Mouse (Mus musculus): ENCODE results near the gene Echs1.
A peak's percentile ranks its signal among the peaks of the same experiment; 100 is the strongest.
"Not testable (repeated sequence)": the region's sequence is repeated elsewhere in the genome, so short reads cannot be mapped to it uniquely, and the experiment has no call there.

Echs1 gene

GRCm38 (mm10) chr7:140116329-140117054, at the start of gene Echs1:
Echs1 (minus strand) TSS chr7:140116476.
- DNase-seq (ENCODE audit: low spot score): peak; percentile 90

- no peak for DNase-seq (ENCODE audit: low spot score)
Measured at GRCm38 (mm10) chr7:140164664-140165063, 48.4 kb upstream of the Echs1 start, which contains the start of gene Olfr522. Olfr522 (minus strand) TSS chr7:140164764.

GRCm38 (mm10) chr7:140160363-140160762, 44.1 kb upstream of the Echs1 start:
- DNase-seq (ENCODE audit: low spot score): no peak

GRCm38 (mm10) chr7:140154218-140154927, 38.1 kb upstream of the Echs1 start, which contains the start of gene Sprn:
Sprn (minus strand) TSS chr7:140154877.
- no peak for DNase-seq (ENCODE audit: low spot score)

GRCm38 (mm10) chr7:140153829-140154217, 37.5 kb upstream of the Echs1 start:
- DNase-seq (ENCODE audit: low spot score): no peak

GRCm38 (mm10) chr7:140153383-140153782, 37.1 kb upstream of the Echs1 start:
- DNase-seq (ENCODE audit: low spot score): no peak

GRCm38 (mm10) chr7:140144550-140144949, 28.3 kb upstream of the Echs1 start:
- DNase-seq (ENCODE audit: low spot score): no peak

- peak; percentile 66 for DNase-seq (ENCODE audit: low spot score)
Measured at GRCm38 (mm10) chr7:140141350-140141749, 25.1 kb upstream of the Echs1 start.

- peak; percentile 28 for DNase-seq (ENCODE audit: low spot score)
Measured at GRCm38 (mm10) chr7:140138021-140138310, 21.7 kb upstream of the Echs1 start.

- peak; percentile 92 for DNase-seq (ENCODE audit: low spot score)
Measured at GRCm38 (mm10) chr7:140137135-140138020, 21.1 kb upstream of the Echs1 start, which contains the start of gene Mtg1. Mtg1 (plus strand) TSS chr7:140137564.

GRCm38 (mm10) chr7:140135106-140135770, 19.0 kb upstream of the Echs1 start:
- no peak for DNase-seq (ENCODE audit: low spot score)

- not testable (repeated sequence) for DNase-seq (ENCODE audit: low spot score)
Measured at GRCm38 (mm10) chr7:140134033-140134432, 17.8 kb upstream of the Echs1 start.

GRCm38 (mm10) chr7:140132184-140132583, 15.9 kb upstream of the Echs1 start:
- not testable (repeated sequence) for DNase-seq (ENCODE audit: low spot score)

- no peak for DNase-seq (ENCODE audit: low spot score)
Measured at GRCm38 (mm10) chr7:140127911-140128310, 11.6 kb upstream of the Echs1 start.

- no peak for DNase-seq (ENCODE audit: low spot score)
Measured at GRCm38 (mm10) chr7:140126934-140127333, 10.7 kb upstream of the Echs1 start.

- no peak for DNase-seq (ENCODE audit: low spot score)
Measured at GRCm38 (mm10) chr7:140126022-140126350, 9.7 kb upstream of the Echs1 start.

- peak; percentile 87 for DNase-seq (ENCODE audit: low spot score)
Measured at GRCm38 (mm10) chr7:140125278-140126021, 9.2 kb upstream of the Echs1 start.

- no peak for DNase-seq (ENCODE audit: low spot score)
Measured at GRCm38 (mm10) chr7:140124382-140124781, 8.1 kb upstream of the Echs1 start.

- no peak for DNase-seq (ENCODE audit: low spot score)
Measured at GRCm38 (mm10) chr7:140122765-140123164, 6.5 kb upstream of the Echs1 start.

GRCm38 (mm10) chr7:140121338-140121910, 5.1 kb upstream of the Echs1 start:
- no peak for DNase-seq (ENCODE audit: low spot score)

GRCm38 (mm10) chr7:140120484-140120883, 4.2 kb upstream of the Echs1 start:
- DNase-seq (ENCODE audit: low spot score): no peak
